Mouse (Mus musculus): ENCODE measurements around the gene Hfe. TPM values are rescaled to one million over a fixed set of nuclear protein-coding genes. Genes with fewer than 3 reads are reported as not detected.
A peak's percentile ranks its signal among the peaks of the same experiment; 100 is the strongest.

Gene Hfe
- polyA plus RNA-seq, 1 experiment from 2014 or later = 3.8 TPM

GRCm38 (mm10) chr13:23743215-23743614 is 32.6 kb upstream of the Hfe start:
- no peak overlapping the region for H3K4me2 ChIP-seq
- H3K27me3 ChIP-seq = no peaks in the 10 kb centered on the region
- no peaks in the 10 kb centered on the region for H3K36me3 ChIP-seq
- H3K27ac ChIP-seq = peak overlapping the region; percentile 66
- H3K4me1 ChIP-seq (replicated peaks) = peaks cover 29% of the 10 kb centered on the region
- H3K9ac ChIP-seq (replicated peaks) = no peak overlapping the region
- H3K4me3 ChIP-seq (replicated peaks) = no peak overlapping the region
- no peak for ATAC-seq (ENCODE audit: insufficient number of reproducible peaks, insufficient read depth, low FRiP score, low TSS enrichment, low read depth)
- 83% methylated on average over 5 of the region's 5 CpGs for WGBS
- H3K9me3 ChIP-seq = no peaks in the 10 kb centered on the region

GRCm38 (mm10) chr13:23742007-23742406 is 31.4 kb upstream of the Hfe start:
- Histone ChIP-seq H3K4me2 (no peak overlapping the region), H3K27me3 (no peaks in the 10 kb centered on the region), H3K27ac (no peak overlapping the region), H3K36me3 (no peaks in the 10 kb centered on the region), H3K9me3 (no peaks in the 10 kb centered on the region), H3K4me1 (replicated peaks) (peaks cover 18% of the 10 kb centered on the region), H3K4me3 (replicated peaks) (no peak overlapping the region), H3K9ac (replicated peaks) (no peak overlapping the region)
- ATAC-seq (ENCODE audit: insufficient number of reproducible peaks, insufficient read depth, low FRiP score, low TSS enrichment, low read depth) = no peak

- H3K4me3 ChIP-seq (replicated peaks) = peak overlapping the region; percentile 59
- peak overlapping the region; percentile 89 for H3K9ac ChIP-seq (replicated peaks)
- H3K27ac ChIP-seq = peak overlapping the region; percentile 99
- no peak for ATAC-seq (ENCODE audit: insufficient number of reproducible peaks, insufficient read depth, low FRiP score, low TSS enrichment, low read depth)
- 65% methylated on average over 5 of the region's 5 CpGs for WGBS
- H3K4me2 ChIP-seq = peak overlapping the region; percentile 86
- H3K4me1 ChIP-seq (replicated peaks) = peaks cover 18% of the 10 kb centered on the region
- H3K36me3 ChIP-seq = no peaks in the 10 kb centered on the region
- no peaks in the 10 kb centered on the region for H3K27me3 ChIP-seq
- H3K9me3 ChIP-seq = no peaks in the 10 kb centered on the region
Measured at GRCm38 (mm10) chr13:23740910-23741309, 30.3 kb upstream of the Hfe start.

GRCm38 (mm10) chr13:23740256-23740840 is 29.7 kb upstream of the Hfe start:
- Histone ChIP-seq H3K27ac (peak overlapping the region; percentile 99), H3K27me3 (no peaks in the 10 kb centered on the region), H3K4me1 (replicated peaks) (peaks cover 18% of the 10 kb centered on the region), H3K4me3 (replicated peaks) (peak overlapping the region; percentile 59), H3K9me3 (no peaks in the 10 kb centered on the region), H3K9ac (replicated peaks) (peak overlapping the region; percentile 89), H3K4me2 (peak overlapping the region; percentile 86), H3K36me3 (no peaks in the 10 kb centered on the region)
- 36% methylated on average over 13 of the region's 13 CpGs for WGBS
- ATAC-seq (ENCODE audit: insufficient number of reproducible peaks, insufficient read depth, low FRiP score, low TSS enrichment, low read depth) = no peak

GRCm38 (mm10) chr13:23739922-23740252 is 29.2 kb upstream of the Hfe start:
- peak overlapping the region; percentile 86 for H3K4me2 ChIP-seq
- peak overlapping the region; percentile 89 for H3K9ac ChIP-seq (replicated peaks)
- H3K9me3 ChIP-seq = no peaks in the 10 kb centered on the region
- H3K27me3 ChIP-seq = no peaks in the 10 kb centered on the region
- peak overlapping the region; percentile 99 for H3K27ac ChIP-seq
- 2% methylated on average over 14 of the region's 14 CpGs for WGBS
- no peaks in the 10 kb centered on the region for H3K36me3 ChIP-seq
- peak overlapping the region; percentile 59 for H3K4me3 ChIP-seq (replicated peaks)
- H3K4me1 ChIP-seq (replicated peaks) = peaks cover 18% of the 10 kb centered on the region
- ATAC-seq (ENCODE audit: insufficient number of reproducible peaks, insufficient read depth, low FRiP score, low TSS enrichment, low read depth) = no peak

- no peaks in the 10 kb centered on the region for H3K9me3 ChIP-seq
- no peaks in the 10 kb centered on the region for H3K36me3 ChIP-seq
- H3K4me3 ChIP-seq (replicated peaks) = peak overlapping the region; percentile 59
- peaks cover 14% of the 10 kb centered on the region for H3K4me1 ChIP-seq (replicated peaks)
- WGBS = under 1% methylated on average over 39 of the region's 39 CpGs
- peak; percentile 92 for ATAC-seq (ENCODE audit: insufficient number of reproducible peaks, insufficient read depth, low FRiP score, low TSS enrichment, low read depth)
- H3K4me2 ChIP-seq = peak overlapping the region; percentile 86
- no peaks in the 10 kb centered on the region for H3K27me3 ChIP-seq
- peak overlapping the region; percentile 99 for H3K27ac ChIP-seq
- peak overlapping the region; percentile 89 for H3K9ac ChIP-seq (replicated peaks)
Measured at GRCm38 (mm10) chr13:23739069-23739921, 28.6 kb upstream of the Hfe start.

GRCm38 (mm10) chr13:23738677-23739068 is 28.0 kb upstream of the Hfe start, which contains the start of gene Hist1h1c:
TSS of gene Hist1h1c (plus strand) at chr13:23738808.
- Histone ChIP-seq H3K36me3 (no peaks in the 10 kb centered on the region), H3K4me1 (replicated peaks) (peaks cover 9% of the 10 kb centered on the region), H3K27me3 (no peaks in the 10 kb centered on the region), H3K9ac (replicated peaks) (peak within 1 kb of the TSS; percentile 89), H3K27ac (peak within 1 kb of the TSS; percentile 99), H3K9me3 (no peaks in the 10 kb centered on the region), H3K4me3 (replicated peaks) (peak within 1 kb of the TSS; percentile 59), H3K4me2 (peak within 1 kb of the TSS; percentile 86)
- 0% methylated on average over 35 of the region's 38 CpGs for WGBS
- ATAC-seq (ENCODE audit: insufficient number of reproducible peaks, insufficient read depth, low FRiP score, low TSS enrichment, low read depth) = peak; percentile 95

- peak overlapping the region; percentile 86 for H3K4me2 ChIP-seq
Measured at GRCm38 (mm10) chr13:23738041-23738440, 27.4 kb upstream of the Hfe start.

GRCm38 (mm10) chr13:23737091-23737490 is 26.4 kb upstream of the Hfe start:
- Histone ChIP-seq H3K27me3 (no peaks in the 10 kb centered on the region), H3K27ac (no peak overlapping the region), H3K36me3 (no peaks in the 10 kb centered on the region), H3K4me2 (no peak overlapping the region), H3K9ac (replicated peaks) (no peak overlapping the region), H3K4me1 (replicated peaks) (peaks cover 9% of the 10 kb centered on the region), H3K9me3 (no peaks in the 10 kb centered on the region), H3K4me3 (replicated peaks) (no peak overlapping the region)
- WGBS = 85% methylated on average over 5 of the region's 5 CpGs
- ATAC-seq (ENCODE audit: insufficient number of reproducible peaks, insufficient read depth, low FRiP score, low TSS enrichment, low read depth) = no peak

More at GRCm38 (mm10) chr13:23738041-23738440, 27.4 kb upstream of the Hfe start:
- H3K4me3 ChIP-seq (replicated peaks) = peak overlapping the region; percentile 59
- no peaks in the 10 kb centered on the region for H3K27me3 ChIP-seq
- peak overlapping the region; percentile 99 for H3K27ac ChIP-seq
- peak overlapping the region; percentile 89 for H3K9ac ChIP-seq (replicated peaks)
- no peak for ATAC-seq (ENCODE audit: insufficient number of reproducible peaks, insufficient read depth, low FRiP score, low TSS enrichment, low read depth)
- 26% methylated on average over 4 of the region's 4 CpGs for WGBS
- H3K36me3 ChIP-seq = no peaks in the 10 kb centered on the region
- H3K4me1 ChIP-seq (replicated peaks) = peaks cover 9% of the 10 kb centered on the region
- H3K9me3 ChIP-seq = no peaks in the 10 kb centered on the region

GRCm38 (mm10) chr13:23732156-23732804 is 21.6 kb upstream of the Hfe start:
- H3K9ac ChIP-seq (replicated peaks) = no peak overlapping the region
- no peaks in the 10 kb centered on the region for H3K9me3 ChIP-seq
- H3K4me1 ChIP-seq (replicated peaks) = no peaks in the 10 kb centered on the region
- no peaks in the 10 kb centered on the region for H3K27me3 ChIP-seq
- no peak overlapping the region for H3K27ac ChIP-seq
- 29% methylated on average over 8 of the region's 8 CpGs for WGBS
- ATAC-seq (ENCODE audit: insufficient number of reproducible peaks, insufficient read depth, low FRiP score, low TSS enrichment, low read depth) = no peak
- H3K4me2 ChIP-seq = no peak overlapping the region
- H3K36me3 ChIP-seq = no peaks in the 10 kb centered on the region
- no peak overlapping the region for H3K4me3 ChIP-seq (replicated peaks)

GRCm38 (mm10) chr13:23730479-23730878 is 19.8 kb upstream of the Hfe start:
- H3K4me3 ChIP-seq (replicated peaks) = no peak overlapping the region
- no peak for ATAC-seq (ENCODE audit: insufficient number of reproducible peaks, insufficient read depth, low FRiP score, low TSS enrichment, low read depth)
- 52% methylated on average over 8 of the region's 8 CpGs for WGBS
- H3K36me3 ChIP-seq = no peaks in the 10 kb centered on the region
- H3K4me1 ChIP-seq (replicated peaks) = no peaks in the 10 kb centered on the region
- no peaks in the 10 kb centered on the region for H3K27me3 ChIP-seq
- H3K9me3 ChIP-seq = no peaks in the 10 kb centered on the region
- no peak overlapping the region for H3K9ac ChIP-seq (replicated peaks)
- no peak overlapping the region for H3K4me2 ChIP-seq
- no peak overlapping the region for H3K27ac ChIP-seq
